Mouse (Mus musculus) ES-Bruce4 (cell line): ENCODE results near the gene Med13.

Experiments
- EP300 ChIP-seq: IDR thresholded peaks from 2 replicates; pipeline ENCODE4 v1.6.1; 2011; ENCODE audit warnings: low read depth, low read length; ENCODE audit not compliant: insufficient read depth
- POLR2A ChIP-seq: IDR thresholded peaks from one replicate; pipeline ENCODE4 v1.8.1; 2011; ENCODE audit warnings: low read length; ENCODE audit not compliant: insufficient read depth

GRCm38 (mm10) chr11:86364709-86365452 lies 7.5 kb upstream of the Med13 start:
- TF ChIP-seq EP300 (no peak), POLR2A (no peak)
